Mouse (Mus musculus): ENCODE data around the gene Fam83e. TPM values are rescaled to one million over a fixed set of nuclear protein-coding genes. Genes with fewer than 3 reads are reported as not detected.

Gene Fam83e
- total and polyA plus RNA-seq, 2 experiments from 2014 or later = 0.16 TPM; not detected in 1

GRCm38 (mm10) chr7:45723301-45723700 lies 2.3 kb downstream of the Fam83e start:
- Histone ChIP-seq H3K9ac (replicated peaks; ENCODE audit: low read length, poor library complexity, severe bottlenecking) (0 out of 2 replicates have a peak overlapping the region, but pooled peaks have one; percentile 33), H3K27me3 (ENCODE audit: insufficient read depth, low read length) (no peaks in the 10 kb centered on the region), H3K36me3 (ENCODE audit: insufficient read depth, low read length) (peaks cover 48% of the 10 kb centered on the region), H3K27ac (ENCODE audit: low read depth, low read length) (no peak overlapping the region), H3K4me1 (ENCODE audit: insufficient read depth, low read length) (peaks cover 3% of the 10 kb centered on the region; the same call in 1 of the 2 replicates), H3K4me2 (ENCODE audit: low read depth, low read length, poor library complexity, severe bottlenecking) (no peak overlapping the region), H3K4me3 (ENCODE audit: low read depth, low read length) (no peak overlapping the region), H3K9me3 (ENCODE audit: low read length) (no peaks in the 10 kb centered on the region)
- no peak for TF ChIP-seq CTCF (IDR thresholded peaks at IDR 0.05)
- ATAC-seq (ENCODE audit: low FRiP score) (no peak), DNase-seq (ENCODE audit: low spot score) (no peak)
- WGBS = 95% methylated on average over 4 of the region's 4 CpGs

DNA sequence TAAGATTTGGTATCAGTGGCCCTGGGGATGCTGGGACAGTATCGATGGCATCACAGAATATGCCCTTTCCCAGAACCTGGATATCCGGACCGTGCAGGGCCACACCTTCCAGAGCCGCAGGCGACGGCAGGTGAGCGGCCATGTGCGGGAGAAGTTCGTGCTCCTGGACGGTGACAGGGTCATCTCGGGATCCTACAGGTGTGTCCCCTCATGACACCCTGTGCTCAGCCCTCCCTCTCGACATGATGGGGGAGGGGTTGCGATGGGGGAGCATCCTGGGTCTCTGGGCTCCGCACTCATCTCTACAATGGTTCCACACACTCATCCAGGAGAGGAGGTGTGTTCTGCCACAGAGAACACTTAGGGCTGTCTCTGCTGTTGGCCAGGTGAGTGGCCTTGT lies 2.8 kb downstream of the Fam83e start:
- Histone ChIP-seq H3K9me3 (ENCODE audit: low read length) (no peaks in the 10 kb centered on the region), H3K27ac (ENCODE audit: low read depth, low read length) (no peak overlapping the region), H3K9ac (replicated peaks; ENCODE audit: low read length, poor library complexity, severe bottlenecking) (no peak overlapping the region), H3K4me3 (ENCODE audit: low read depth, low read length) (no peak overlapping the region), H3K4me2 (ENCODE audit: low read depth, low read length, poor library complexity, severe bottlenecking) (no peak overlapping the region), H3K27me3 (ENCODE audit: insufficient read depth, low read length) (no peaks in the 10 kb centered on the region), H3K4me1 (ENCODE audit: insufficient read depth, low read length) (peaks cover 3% of the 10 kb centered on the region; the same call in 1 of the 2 replicates), H3K36me3 (ENCODE audit: insufficient read depth, low read length) (peaks cover 48% of the 10 kb centered on the region)
- 95% methylated on average over 14 of the region's 14 CpGs for WGBS
- no peak for TF ChIP-seq CTCF (IDR thresholded peaks at IDR 0.05)
- no peak for ATAC-seq (ENCODE audit: low FRiP score)
- DNase-seq (ENCODE audit: low spot score) = no peak

DNA sequence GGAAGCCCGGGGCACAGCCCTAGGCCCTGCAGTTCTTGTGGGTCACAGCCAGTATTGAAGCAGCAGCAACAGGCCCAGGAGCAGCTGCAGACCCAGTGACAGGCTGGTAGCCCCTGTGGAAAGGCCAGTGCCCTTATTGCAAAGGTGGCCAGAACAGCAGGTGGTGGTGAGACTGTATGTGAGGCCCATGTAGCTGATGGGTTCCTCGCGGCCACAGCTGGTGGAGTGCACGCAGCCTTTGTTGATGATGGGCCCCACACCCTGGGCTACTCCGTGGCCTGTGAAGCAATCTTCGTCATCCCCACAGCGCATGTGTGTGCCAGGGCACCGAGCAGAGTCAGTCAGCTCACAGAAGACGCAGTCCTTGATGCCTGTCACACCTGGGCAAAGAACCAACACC lies 4.1 kb downstream of the Fam83e start:
- Histone ChIP-seq H3K4me3 (ENCODE audit: low read depth, low read length) (no peak overlapping the region), H3K36me3 (ENCODE audit: insufficient read depth, low read length) (peaks cover 44% of the 10 kb centered on the region), H3K4me1 (ENCODE audit: insufficient read depth, low read length) (no peaks in the 10 kb centered on the region), H3K27ac (ENCODE audit: low read depth, low read length) (no peak overlapping the region), H3K9ac (replicated peaks; ENCODE audit: low read length, poor library complexity, severe bottlenecking) (no peak overlapping the region), H3K27me3 (ENCODE audit: insufficient read depth, low read length) (no peaks in the 10 kb centered on the region), H3K9me3 (ENCODE audit: low read length) (no peaks in the 10 kb centered on the region), H3K4me2 (ENCODE audit: low read depth, low read length, poor library complexity, severe bottlenecking) (no peak overlapping the region)
- ATAC-seq (ENCODE audit: low FRiP score) (no peak), DNase-seq (ENCODE audit: low spot score) (no peak)
- no peak for TF ChIP-seq CTCF (IDR thresholded peaks at IDR 0.05)
- WGBS = 94% methylated on average over 9 of the region's 9 CpGs

- H3K9ac ChIP-seq (replicated peaks; ENCODE audit: low read length, poor library complexity, severe bottlenecking) = no peak within 1 kb of the TSS
- no peak for TF ChIP-seq CTCF (IDR thresholded peaks at IDR 0.05)
- H3K4me2 ChIP-seq (ENCODE audit: low read depth, low read length, poor library complexity, severe bottlenecking) = no peak within 1 kb of the TSS
- H3K4me1 ChIP-seq (ENCODE audit: insufficient read depth, low read length) = no peaks in the 10 kb centered on the region
- H3K4me3 ChIP-seq (ENCODE audit: low read depth, low read length) = no peak within 1 kb of the TSS
- no peak for ATAC-seq (ENCODE audit: low FRiP score)
- DNase-seq (ENCODE audit: low spot score) = no peak
- no peak within 1 kb of the TSS for H3K27ac ChIP-seq (ENCODE audit: low read depth, low read length)
- H3K36me3 ChIP-seq (ENCODE audit: insufficient read depth, low read length) = peaks cover 40% of the 10 kb centered on the region
- no peaks in the 10 kb centered on the region for H3K9me3 ChIP-seq (ENCODE audit: low read length)
- 93% methylated on average over 11 of the region's 11 CpGs for WGBS
- no peaks in the 10 kb centered on the region for H3K27me3 ChIP-seq (ENCODE audit: insufficient read depth, low read length)
These were observed 4.7 kb downstream of the Fam83e start, which contains the start of gene Spaca4 for GRCm38 (mm10) chr7:45725713-45726112. Gene Spaca4, minus strand, starts transcription at chr7:45725813.

DNA sequence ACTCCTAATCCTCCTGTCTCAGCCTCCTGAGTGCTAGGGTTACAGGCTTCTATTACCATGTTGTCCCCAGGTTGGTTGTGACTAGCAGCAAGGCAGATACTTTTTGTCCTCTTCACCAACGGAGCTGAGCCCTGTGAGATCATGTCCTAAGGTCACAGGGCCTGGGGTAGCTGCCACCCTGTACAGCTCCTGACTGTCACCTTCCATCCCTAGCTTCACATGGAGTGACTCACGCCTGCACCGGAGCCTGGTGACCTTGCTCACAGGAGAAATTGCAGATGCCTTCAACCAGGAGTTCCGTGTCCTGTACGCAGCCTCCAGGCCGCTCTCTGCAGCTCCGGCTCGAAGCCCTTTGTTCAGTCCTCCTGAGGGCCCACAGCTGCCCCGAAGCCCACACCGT lies 5.4 kb downstream of the Fam83e start:
- H3K4me2 ChIP-seq (ENCODE audit: low read depth, low read length, poor library complexity, severe bottlenecking) = no peak overlapping the region
- no peak overlapping the region for H3K27ac ChIP-seq (ENCODE audit: low read depth, low read length)
- DNase-seq (ENCODE audit: low spot score) (no peak), ATAC-seq (ENCODE audit: low FRiP score) (no peak)
- no peaks in the 10 kb centered on the region for H3K9me3 ChIP-seq (ENCODE audit: low read length)
- H3K9ac ChIP-seq (replicated peaks; ENCODE audit: low read length, poor library complexity, severe bottlenecking) = no peak overlapping the region
- H3K27me3 ChIP-seq (ENCODE audit: insufficient read depth, low read length) = no peaks in the 10 kb centered on the region
- WGBS = 95% methylated on average over 10 of the region's 10 CpGs
- no peaks in the 10 kb centered on the region for H3K4me1 ChIP-seq (ENCODE audit: insufficient read depth, low read length)
- no peak overlapping the region for H3K4me3 ChIP-seq (ENCODE audit: low read depth, low read length)
- no peak for TF ChIP-seq CTCF (IDR thresholded peaks at IDR 0.05)
- peaks cover 35% of the 10 kb centered on the region for H3K36me3 ChIP-seq (ENCODE audit: insufficient read depth, low read length)

- Histone ChIP-seq H3K27me3 (ENCODE audit: insufficient read depth, low read length) (no peaks in the 10 kb centered on the region), H3K36me3 (ENCODE audit: insufficient read depth, low read length) (peaks cover 27% of the 10 kb centered on the region), H3K4me1 (ENCODE audit: insufficient read depth, low read length) (no peaks in the 10 kb centered on the region), H3K9ac (replicated peaks; ENCODE audit: low read length, poor library complexity, severe bottlenecking) (no peak overlapping the region), H3K4me2 (ENCODE audit: low read depth, low read length, poor library complexity, severe bottlenecking) (no peak overlapping the region), H3K9me3 (ENCODE audit: low read length) (no peaks in the 10 kb centered on the region), H3K27ac (ENCODE audit: low read depth, low read length) (no peak overlapping the region), H3K4me3 (ENCODE audit: low read depth, low read length) (no peak overlapping the region)
- TF ChIP-seq CTCF (IDR thresholded peaks at IDR 0.05) = no peak
- ATAC-seq (ENCODE audit: low FRiP score) (no peak), DNase-seq (ENCODE audit: low spot score) (no peak)
- WGBS = 84% methylated on average over 3 of the region's 3 CpGs
These were observed 6.6 kb downstream of the Fam83e start for GRCm38 (mm10) chr7:45727625-45728024.
